Mouse (Mus musculus) lung, embryonic 16.5 days (tissue): ENCODE results near the gene Zfp346. TPM values are rescaled to one million over a fixed set of nuclear protein-coding genes. Genes with fewer than 3 reads are reported as not detected.

Experiments used
- ATAC-seq: fragments of 200-750 bp; cut with Nextera tagmentation; 2 replicates; pipeline ENCODE4 v1.8.0; 2017; ENCODE audit warnings: low read depth, mild to moderate bottlenecking, moderate library complexity
- H3K27ac ChIP-seq: fragments of 300-500 bp; sonication (generic); 2 replicates; pipeline ENCODE4 v1.5.1; 2014; ENCODE audit warnings: mild to moderate bottlenecking, control low read depth, low read length
- H3K27me3 ChIP-seq: fragments of 300-500 bp; sonication (generic); 2 replicates; pipeline ENCODE4 v1.6.1; 2014; ENCODE audit warnings: low read depth, low read length, mixed read lengths; ENCODE audit not compliant: control insufficient read depth, insufficient read depth
- H3K36me3 ChIP-seq: fragments of 300-500 bp; sonication (generic); 2 replicates; pipeline ENCODE4 v1.6.1; 2014; ENCODE audit warnings: low read length; ENCODE audit not compliant: control insufficient read depth, insufficient read depth
- H3K4me1 ChIP-seq: fragments of 300-500 bp; sonication (generic); replicated peaks from 2 replicates; pipeline ENCODE4 v1.6.1; 2014; ENCODE audit warnings: low read length, mixed read lengths; ENCODE audit not compliant: control insufficient read depth, insufficient read depth
- H3K4me2 ChIP-seq: fragments of 300-500 bp; sonication (generic); 2 replicates; pipeline ENCODE4 v1.6.1; 2014; ENCODE audit warnings: low read depth, low read length, control low read depth
- H3K4me3 ChIP-seq: fragments of 300-500 bp; sonication (generic); 2 replicates; pipeline ENCODE4 v1.5.1; 2014; ENCODE audit warnings: mild to moderate bottlenecking, low read length, control low read depth
- H3K9ac ChIP-seq: fragments of 300-500 bp; sonication (generic); 2 replicates; pipeline ENCODE4 v1.6.1; 2014; ENCODE audit warnings: low read length, control low read depth
- H3K9me3 ChIP-seq: fragments of 300-500 bp; sonication (generic); 2 replicates; pipeline ENCODE4 v1.6.1; 2016; ENCODE audit warnings: low read length; ENCODE audit not compliant: control insufficient read depth
- WGBS: fragments of 180-500 bp; shearing (Covaris S2); extraction: QIAGEN DNeasy Blood & Tissue Kit; methylation state at CpG from one replicate; pipeline ENCODE4 v1.1.7; 2014; 5-methylcytosine and 5-hydroxymethylcytosine counted together
- polyA plus RNA-seq: library from polyadenylated mRNA; unstranded; fragments of >200 nt; fragmentation: Nextera tagmentation; extraction: Ambion mirVana; gene quantifications from 2 replicates; pipeline ENCODE4 v1.2.1, GENCODE M21; 2015

Gene Zfp346
- polyA plus RNA-seq, 1 experiment from 2014 or later: 20.0 TPM

DNA sequence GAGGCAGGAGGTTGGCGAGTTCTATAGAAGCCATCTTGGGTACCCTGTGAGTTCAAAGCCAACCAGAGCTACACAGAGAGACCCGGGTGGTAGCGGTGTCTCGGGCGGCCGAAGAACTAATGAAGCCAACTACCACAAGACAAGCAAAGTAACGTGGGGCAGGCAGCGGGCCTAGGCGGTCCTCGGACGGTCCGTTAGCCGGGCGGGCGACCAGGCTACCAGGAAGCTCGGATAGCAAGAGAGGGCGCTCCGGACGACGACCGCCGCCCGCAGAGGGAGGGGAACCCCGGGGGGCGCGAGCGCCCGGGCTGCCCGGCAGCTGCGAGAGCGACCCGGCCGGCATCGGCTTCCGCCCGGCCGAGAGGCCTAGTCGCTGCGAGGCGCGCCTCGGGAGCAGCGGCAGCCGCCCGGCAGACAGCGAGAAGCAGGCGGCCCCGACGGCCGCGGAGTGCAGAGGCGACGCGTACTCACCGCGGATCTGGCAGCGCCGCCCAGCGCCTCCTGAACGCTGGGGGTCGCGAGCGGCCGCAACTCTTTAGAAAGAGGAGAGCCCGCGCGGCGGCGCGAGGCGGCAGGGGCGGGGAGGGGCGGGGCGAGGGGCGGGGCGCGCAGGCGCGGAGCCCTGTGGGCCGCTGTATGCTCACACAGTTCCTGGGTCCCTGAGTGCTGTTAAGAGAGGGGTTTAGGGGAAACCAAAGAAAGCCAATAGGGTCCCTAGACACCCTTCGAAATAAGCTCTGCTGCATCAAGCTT is 5.2 kb upstream of the Zfp346 start, which contains the start of gene Uimc1:
Uimc1 (minus strand) TSS at position 575 of the 753 bp plus-strand sequence.
- peak within 1 kb of the TSS; percentile 90 for H3K4me3 ChIP-seq
- under 1% methylated on average over 66 of the region's 81 CpGs for WGBS
- H3K4me2 ChIP-seq: peak within 1 kb of the TSS; percentile 66
- H3K9ac ChIP-seq: peak within 1 kb of the TSS; percentile 97
- peak; percentile 95 for ATAC-seq
- H3K4me1 ChIP-seq: peaks cover 9% of the 10 kb centered on the region
- H3K27me3 ChIP-seq: no peaks in the 10 kb centered on the region
- H3K9me3 ChIP-seq: no peaks in the 10 kb centered on the region
- no peaks in the 10 kb centered on the region for H3K36me3 ChIP-seq
- H3K27ac ChIP-seq: peak within 1 kb of the TSS; percentile 94

DNA sequence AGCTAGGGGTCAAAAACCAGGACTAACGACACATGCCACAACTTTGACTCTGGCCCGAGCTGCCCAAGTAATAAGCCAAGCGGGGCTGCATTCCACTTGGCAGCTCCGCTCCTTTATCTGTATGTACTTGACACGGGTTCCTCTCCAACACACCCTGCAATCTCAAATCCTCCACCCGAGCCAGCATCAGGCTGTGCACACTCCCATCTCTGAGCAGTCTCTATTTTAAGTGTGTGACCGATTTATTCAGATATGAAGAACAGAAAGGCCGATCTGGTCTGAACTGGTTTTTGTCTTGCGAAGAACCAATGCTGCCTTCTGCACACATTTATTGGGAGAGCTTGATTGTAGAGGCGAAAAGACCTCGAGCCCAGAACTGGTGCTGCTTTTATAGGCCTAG is 3.5 kb upstream of the Zfp346 start:
- no peak for ATAC-seq
- H3K9ac ChIP-seq: no peak overlapping the region

DNA sequence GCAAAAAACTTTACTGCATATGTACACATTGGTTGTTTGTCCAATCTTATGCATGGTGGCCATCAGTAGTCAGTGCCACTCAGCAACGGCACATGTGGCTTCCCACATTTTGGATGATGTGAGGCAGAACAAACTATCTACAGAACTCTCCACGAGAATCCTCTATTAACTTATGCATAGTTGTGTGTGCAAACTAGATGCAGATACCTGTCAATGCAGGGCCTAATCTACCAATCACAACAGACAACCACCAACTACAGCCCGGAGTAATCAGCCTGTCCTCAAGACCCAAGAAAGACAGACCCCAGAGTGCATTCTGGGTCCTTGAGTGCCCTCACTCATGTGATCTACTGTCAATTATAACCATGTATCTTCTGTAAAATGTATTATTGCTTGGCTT is 2.7 kb upstream of the Zfp346 start:
- H3K9ac ChIP-seq: no peak overlapping the region
- ATAC-seq: no peak
- no peaks in the 10 kb centered on the region for H3K9me3 ChIP-seq
- H3K27ac ChIP-seq: no peak overlapping the region
- no peak overlapping the region for H3K4me2 ChIP-seq
- H3K4me3 ChIP-seq: no peak overlapping the region
- no peaks in the 10 kb centered on the region for H3K36me3 ChIP-seq
- WGBS: 87% methylated on average over 3 of the region's 3 CpGs
- H3K27me3 ChIP-seq: no peaks in the 10 kb centered on the region
- H3K4me1 ChIP-seq: peaks cover 17% of the 10 kb centered on the region

More for the DNA sequence above, 3.5 kb upstream of the Zfp346 start:
- Histone ChIP-seq H3K27ac (no peak overlapping the region), H3K4me3 (no peak overlapping the region), H3K27me3 (no peaks in the 10 kb centered on the region), H3K4me1 (peaks cover 17% of the 10 kb centered on the region), H3K4me2 (no peak overlapping the region), H3K9me3 (no peaks in the 10 kb centered on the region), H3K36me3 (no peaks in the 10 kb centered on the region)
- 84% methylated on average over 11 of the region's 11 CpGs for WGBS

DNA sequence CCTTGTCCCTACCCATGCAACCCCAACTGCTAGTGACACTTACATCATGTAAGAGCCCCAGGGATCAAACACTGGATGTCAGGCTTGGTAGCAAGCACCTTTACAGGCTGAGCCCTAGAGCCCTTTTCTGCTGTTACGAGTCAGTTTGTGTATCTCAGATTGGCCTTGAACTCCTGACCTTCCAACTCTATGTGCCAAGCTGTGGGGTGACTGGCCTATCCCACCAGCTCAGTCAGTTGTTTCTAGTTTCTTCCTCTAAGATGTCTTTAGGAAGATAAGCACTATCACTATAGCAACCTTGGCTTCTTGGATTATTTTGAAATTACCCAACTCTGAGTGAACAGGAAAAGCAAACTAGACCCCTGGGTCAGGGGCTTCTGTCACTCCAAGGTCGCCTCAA is 1.8 kb upstream of the Zfp346 start:
- no peak overlapping the region for H3K4me3 ChIP-seq
- peaks cover 17% of the 10 kb centered on the region for H3K4me1 ChIP-seq
- H3K27ac ChIP-seq: no peak overlapping the region
- H3K27me3 ChIP-seq: no peaks in the 10 kb centered on the region
- no peak overlapping the region for H3K9ac ChIP-seq
- ATAC-seq: no peak
- 50% methylated on average over 2 of the region's 2 CpGs for WGBS
- no peaks in the 10 kb centered on the region for H3K9me3 ChIP-seq
- no peaks in the 10 kb centered on the region for H3K36me3 ChIP-seq
- H3K4me2 ChIP-seq: no peak overlapping the region

DNA sequence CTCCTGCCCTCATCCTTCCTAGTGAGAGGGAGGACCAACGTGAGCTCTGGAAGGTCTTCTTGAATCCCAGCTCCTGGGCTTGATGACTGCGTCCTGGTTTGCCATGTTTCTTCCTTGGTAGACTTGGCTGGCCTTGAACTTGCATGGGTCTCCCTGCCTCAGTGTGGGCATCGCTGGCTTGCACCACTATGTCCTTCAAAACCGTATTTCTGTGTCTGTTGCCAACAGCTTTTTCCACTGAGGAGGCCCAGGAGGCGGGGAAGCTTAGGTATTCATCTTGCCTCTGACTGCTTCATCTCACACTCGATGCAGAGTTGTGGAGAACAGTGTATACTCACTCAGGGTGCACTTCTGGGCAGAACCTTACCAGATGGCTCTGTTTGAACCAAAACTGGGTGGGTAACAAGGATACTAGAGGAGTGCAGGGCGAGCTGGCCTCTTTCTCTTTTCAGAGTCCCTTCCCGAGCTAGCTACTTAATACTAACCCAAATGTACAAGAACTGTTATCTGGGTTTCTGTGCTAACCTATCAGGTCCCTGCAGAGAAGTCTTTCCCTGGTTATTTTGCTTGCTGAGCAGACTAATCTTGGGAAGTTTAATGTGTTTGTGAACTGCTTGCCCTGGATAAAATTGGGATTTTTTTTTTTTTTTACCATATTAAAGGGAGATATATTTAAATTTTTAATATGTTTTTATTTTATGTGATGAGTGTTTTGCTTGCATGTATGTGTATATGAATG is 1.0 kb downstream of the Zfp346 start:
- Histone ChIP-seq H3K9ac (peak overlapping the region; percentile 84), H3K27me3 (no peaks in the 10 kb centered on the region), H3K4me3 (peak overlapping the region; percentile 70), H3K4me2 (peak overlapping the region; percentile 88), H3K4me1 (peaks cover 11% of the 10 kb centered on the region), H3K9me3 (no peaks in the 10 kb centered on the region), H3K36me3 (no peaks in the 10 kb centered on the region), H3K27ac (no peak overlapping the region; the same call in 1 of the 2 replicates)
- WGBS: 16% methylated on average over 8 of the region's 8 CpGs
- no peak for ATAC-seq

DNA sequence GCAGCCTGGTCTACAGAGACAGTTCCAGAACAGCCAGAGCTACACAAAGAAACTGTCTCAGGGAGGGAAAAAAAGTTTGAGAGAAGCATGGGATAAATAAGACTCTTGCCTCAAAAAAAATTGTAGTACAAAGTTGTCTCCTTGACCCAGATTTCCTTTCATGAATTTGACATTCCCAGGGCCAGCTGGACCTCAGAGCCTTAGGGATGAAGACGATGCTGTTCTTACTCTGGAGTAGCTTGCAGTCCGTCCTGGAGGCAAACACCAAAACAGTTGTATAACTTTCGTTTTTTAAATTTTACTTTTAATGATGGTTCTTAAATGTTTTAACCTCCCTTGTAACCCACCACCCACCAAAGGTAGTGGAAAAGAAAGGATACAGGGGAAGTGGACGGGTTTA is 2.0 kb downstream of the Zfp346 start:
- H3K36me3 ChIP-seq: no peaks in the 10 kb centered on the region
- H3K9ac ChIP-seq: no peak overlapping the region
- no peak overlapping the region for H3K27ac ChIP-seq
- H3K9me3 ChIP-seq: no peaks in the 10 kb centered on the region
- no peak overlapping the region for H3K4me3 ChIP-seq
- no peak overlapping the region for H3K4me2 ChIP-seq
- peaks cover 11% of the 10 kb centered on the region for H3K4me1 ChIP-seq
- WGBS: 83% methylated on average over 4 of the region's 4 CpGs
- H3K27me3 ChIP-seq: no peaks in the 10 kb centered on the region
- ATAC-seq: no peak

DNA sequence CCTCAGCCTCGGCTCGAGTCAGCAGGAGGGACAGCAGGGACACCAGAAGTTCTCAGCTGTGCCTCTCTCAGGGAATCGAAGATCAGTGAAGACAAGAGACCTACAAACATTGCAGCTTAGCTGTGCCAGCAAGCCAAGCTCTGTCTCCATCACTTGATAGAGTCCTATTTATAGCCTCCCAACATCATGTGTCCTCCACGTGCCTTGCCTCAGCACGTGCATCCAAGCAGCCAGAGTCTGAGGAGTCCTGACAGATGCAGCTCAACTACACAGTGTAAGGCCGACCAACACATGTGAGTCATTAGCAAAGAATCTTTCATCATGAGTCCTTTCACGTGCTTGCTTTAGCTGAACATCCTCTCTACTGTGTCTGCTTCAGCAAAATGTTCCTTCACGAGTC is 2.6 kb downstream of the Zfp346 start:
- H3K4me1 ChIP-seq: peaks cover 11% of the 10 kb centered on the region
- H3K27ac ChIP-seq: no peak overlapping the region
- no peak overlapping the region for H3K9ac ChIP-seq
- no peaks in the 10 kb centered on the region for H3K27me3 ChIP-seq
- no peaks in the 10 kb centered on the region for H3K36me3 ChIP-seq
- H3K4me2 ChIP-seq: no peak overlapping the region
- ATAC-seq: no peak
- 79% methylated on average over 8 of the region's 8 CpGs for WGBS
- H3K4me3 ChIP-seq: no peak overlapping the region
- no peaks in the 10 kb centered on the region for H3K9me3 ChIP-seq

DNA sequence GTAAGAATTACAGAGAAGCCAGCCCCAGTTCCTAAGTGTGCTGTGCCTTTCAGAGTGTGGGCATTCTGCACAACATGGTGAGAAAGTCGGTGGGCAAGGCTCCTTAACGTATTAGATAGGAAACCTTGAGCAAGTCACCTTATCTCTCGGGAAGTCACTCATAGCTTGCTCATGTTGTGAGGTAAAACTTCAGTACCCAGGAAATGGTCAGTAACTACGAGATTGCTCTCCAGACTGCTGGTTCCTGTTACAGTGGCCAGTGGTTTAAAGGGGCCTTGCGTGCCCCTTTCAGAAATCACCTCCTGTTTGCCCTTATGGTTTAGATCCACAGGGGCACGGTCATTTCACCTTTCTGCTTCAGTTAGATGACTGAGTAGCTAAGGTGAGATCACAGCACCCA is 9.3 kb downstream of the Zfp346 start:
- Histone ChIP-seq H3K9ac (no peak overlapping the region), H3K4me2 (no peak overlapping the region), H3K9me3 (no peaks in the 10 kb centered on the region), H3K27me3 (no peaks in the 10 kb centered on the region), H3K36me3 (peaks cover 14% of the 10 kb centered on the region), H3K27ac (no peak overlapping the region), H3K4me1 (no peaks in the 10 kb centered on the region), H3K4me3 (no peak overlapping the region)
- 79% methylated on average over 6 of the region's 6 CpGs for WGBS
- no peak for ATAC-seq

DNA sequence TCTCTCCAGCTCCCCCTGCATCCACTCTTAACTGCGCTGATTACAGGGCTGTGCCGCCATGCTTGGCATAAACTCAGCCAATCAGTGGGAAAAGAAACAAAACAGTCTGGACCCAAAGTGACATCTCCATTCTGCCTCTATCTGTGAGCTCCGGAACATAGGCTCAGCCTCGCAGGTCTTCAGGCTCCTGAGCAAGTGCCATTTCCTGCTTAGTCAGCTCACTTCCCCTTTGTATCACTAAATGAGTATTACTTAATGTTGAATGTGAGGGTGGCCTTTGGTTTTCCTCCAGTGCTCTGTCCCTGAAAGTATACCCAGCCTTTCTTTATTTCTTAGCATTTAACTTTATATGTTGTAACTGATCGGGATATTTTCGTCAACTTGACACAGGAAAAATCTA is 19.8 kb downstream of the Zfp346 start:
- peaks cover 19% of the 10 kb centered on the region for H3K36me3 ChIP-seq
- no peak overlapping the region for H3K4me2 ChIP-seq
- no peak for ATAC-seq
- H3K4me1 ChIP-seq: no peaks in the 10 kb centered on the region
- H3K9me3 ChIP-seq: no peaks in the 10 kb centered on the region
- H3K27ac ChIP-seq: no peak overlapping the region
- no peak overlapping the region for H3K4me3 ChIP-seq
- H3K9ac ChIP-seq: no peak overlapping the region
- 88% methylated on average over 6 of the region's 6 CpGs for WGBS
- H3K27me3 ChIP-seq: no peaks in the 10 kb centered on the region
